Mouse (Mus musculus): ENCODE measurements at regions not wholly inside any gene's neighbourhood (a gene's known extent, or its start where the extent isn't known, plus 50 kb on each side); places are given as distances from the start of the nearest gene placed in this dataset.

DNA sequence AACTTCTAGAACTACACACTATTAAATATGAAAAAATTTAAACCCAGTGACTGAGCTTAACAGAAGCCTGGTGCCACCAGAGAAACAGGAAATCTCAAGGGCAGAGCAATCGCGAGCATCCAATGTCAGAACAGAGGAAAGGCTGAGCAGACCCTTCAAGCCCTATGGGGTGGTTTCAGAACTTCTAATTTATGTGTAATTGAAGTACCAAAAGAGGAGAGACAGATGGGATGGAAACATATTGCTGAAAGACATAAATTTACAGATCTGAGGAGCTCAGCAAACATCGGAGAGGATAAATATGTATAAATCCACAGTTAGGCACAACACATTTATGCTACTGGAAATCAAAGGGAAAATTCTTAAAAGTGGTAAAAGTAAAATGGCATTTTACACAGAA is 637.6 kb downstream of the Rwdd3 start:
- Histone ChIP-seq H3K27ac (no peak overlapping the region), H3K4me3 (no peak overlapping the region), H3K4me1 (replicated peaks) (no peaks in the 10 kb centered on the region), H3K9me3 (no peaks in the 10 kb centered on the region), H3K36me3 (no peaks in the 10 kb centered on the region), H3K27me3 (ENCODE audit: insufficient read depth, poor library complexity, severe bottlenecking) (no peaks in the 10 kb centered on the region)
- DNase-seq (ENCODE audit: low spot score): no peak
- 84% methylated on average over 3 of the region's 3 CpGs for WGBS

DNA sequence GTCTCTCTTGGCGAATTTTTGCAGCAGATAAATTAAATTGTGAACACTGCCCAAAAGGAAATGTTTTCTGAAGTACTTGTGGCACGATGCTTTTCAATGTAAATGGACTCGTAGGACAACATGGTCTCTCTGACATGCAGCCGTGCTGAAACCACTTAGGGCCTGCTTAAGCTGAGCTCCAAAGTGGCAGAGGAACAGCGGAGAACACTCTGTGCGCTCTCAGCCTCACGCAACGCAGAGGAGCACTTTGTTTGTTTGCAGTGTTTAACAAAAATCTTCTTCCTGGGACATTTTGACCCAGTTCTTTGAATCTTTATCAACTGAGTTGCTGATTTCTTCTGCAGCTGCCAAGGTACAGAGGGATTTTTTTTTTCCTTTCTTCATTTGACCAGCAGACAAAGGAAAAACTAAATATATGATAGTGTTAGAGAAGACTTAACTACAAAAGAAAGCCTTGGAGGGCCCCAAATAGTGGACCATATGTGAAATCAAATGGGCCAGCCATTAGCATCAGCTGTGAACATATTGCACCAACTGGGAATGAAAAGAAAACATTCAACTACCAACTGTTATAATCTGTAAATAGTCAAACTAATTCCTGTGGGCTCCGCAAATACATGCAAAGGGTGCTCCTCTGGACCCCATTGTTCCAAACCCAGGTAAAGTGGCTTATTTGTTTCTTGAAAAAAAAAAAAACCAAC is 639.5 kb downstream of the Rwdd3 start:
- Histone ChIP-seq H3K36me3 (no peaks in the 10 kb centered on the region), H3K27me3 (ENCODE audit: insufficient read depth, poor library complexity, severe bottlenecking) (no peaks in the 10 kb centered on the region), H3K9me3 (no peaks in the 10 kb centered on the region), H3K4me3 (no peak overlapping the region), H3K4me1 (replicated peaks) (no peaks in the 10 kb centered on the region), H3K27ac (no peak overlapping the region)
- WGBS: 78% methylated on average over 9 of the region's 9 CpGs
- no peak for DNase-seq (ENCODE audit: low spot score)

DNA sequence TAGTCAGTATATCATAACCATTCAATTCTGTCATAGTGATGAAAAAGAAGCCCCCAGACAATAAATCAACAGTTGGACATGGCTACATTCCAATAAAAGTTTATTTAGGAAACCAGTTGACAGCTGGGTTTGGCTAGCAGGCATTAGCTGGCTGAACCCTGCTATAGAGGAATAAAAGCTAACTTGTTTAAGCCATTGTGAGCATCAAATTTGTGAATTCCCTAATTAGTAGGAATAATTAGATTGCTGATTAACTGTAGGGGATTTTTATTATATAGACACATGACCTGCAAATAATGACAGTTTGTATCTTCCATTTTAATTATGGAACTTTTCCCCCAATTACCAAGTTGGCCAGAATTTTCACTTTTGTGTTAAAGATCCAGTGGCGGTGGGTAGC is 659.8 kb downstream of the Rwdd3 start:
- Histone ChIP-seq H3K27ac (no peak overlapping the region), H3K4me3 (no peak overlapping the region), H3K36me3 (no peaks in the 10 kb centered on the region), H3K9me3 (no peaks in the 10 kb centered on the region), H3K27me3 (ENCODE audit: insufficient read depth, poor library complexity, severe bottlenecking) (no peaks in the 10 kb centered on the region), H3K4me1 (replicated peaks) (no peaks in the 10 kb centered on the region)
- WGBS: 92% methylated on average over 1 of the region's 1 CpGs
- no peak for DNase-seq (ENCODE audit: low spot score)

- Histone ChIP-seq H3K27me3 (ENCODE audit: insufficient read depth, poor library complexity, severe bottlenecking) (no peaks in the 10 kb centered on the region), H3K4me3 (no peak overlapping the region), H3K9me3 (peaks cover 5% of the 10 kb centered on the region; the same call in 1 of the 2 replicates), H3K4me1 (replicated peaks) (no peaks in the 10 kb centered on the region), H3K36me3 (no peaks in the 10 kb centered on the region), H3K27ac (no peak overlapping the region)
- no peak for DNase-seq (ENCODE audit: low spot score)
- 87% methylated on average over 4 of the region's 4 CpGs for WGBS
Measured at GRCm38 (mm10) chr3:120498937-120499336, 672.6 kb downstream of the Rwdd3 start.

GRCm38 (mm10) chr3:120477934-120478333 is 693.6 kb downstream of the Rwdd3 start:
- Histone ChIP-seq H3K4me1 (replicated peaks) (peaks cover 7% of the 10 kb centered on the region), H3K27ac (no peak overlapping the region), H3K36me3 (no peaks in the 10 kb centered on the region), H3K27me3 (ENCODE audit: insufficient read depth, poor library complexity, severe bottlenecking) (no peaks in the 10 kb centered on the region), H3K9me3 (no peaks in the 10 kb centered on the region), H3K4me3 (no peak overlapping the region)
- DNase-seq (ENCODE audit: low spot score): no peak
- 53% methylated on average over 1 of the region's 1 CpGs for WGBS

- no peaks in the 10 kb centered on the region for H3K36me3 ChIP-seq
- no peaks in the 10 kb centered on the region for H3K27me3 ChIP-seq (ENCODE audit: insufficient read depth, poor library complexity, severe bottlenecking)
- no peak overlapping the region for H3K27ac ChIP-seq
- H3K4me1 ChIP-seq (replicated peaks): peaks cover 14% of the 10 kb centered on the region
- no peak overlapping the region for H3K4me3 ChIP-seq
- no peaks in the 10 kb centered on the region for H3K9me3 ChIP-seq
- WGBS: 77% methylated on average over 2 of the region's 2 CpGs
- DNase-seq (ENCODE audit: low spot score): no peak
Measured at GRCm38 (mm10) chr3:120477232-120477631, 693.0 kb upstream of the Ptbp2 start.

GRCm38 (mm10) chr3:120473645-120474038 is 689.4 kb upstream of the Ptbp2 start:
- Histone ChIP-seq H3K4me3 (no peak overlapping the region), H3K36me3 (no peaks in the 10 kb centered on the region), H3K27ac (no peak overlapping the region), H3K4me1 (replicated peaks) (peaks cover 18% of the 10 kb centered on the region), H3K27me3 (ENCODE audit: insufficient read depth, poor library complexity, severe bottlenecking) (no peaks in the 10 kb centered on the region), H3K9me3 (no peaks in the 10 kb centered on the region)
- WGBS: 71% methylated on average over 2 of the region's 2 CpGs
- peak; percentile 9 for DNase-seq (ENCODE audit: low spot score)

DNA sequence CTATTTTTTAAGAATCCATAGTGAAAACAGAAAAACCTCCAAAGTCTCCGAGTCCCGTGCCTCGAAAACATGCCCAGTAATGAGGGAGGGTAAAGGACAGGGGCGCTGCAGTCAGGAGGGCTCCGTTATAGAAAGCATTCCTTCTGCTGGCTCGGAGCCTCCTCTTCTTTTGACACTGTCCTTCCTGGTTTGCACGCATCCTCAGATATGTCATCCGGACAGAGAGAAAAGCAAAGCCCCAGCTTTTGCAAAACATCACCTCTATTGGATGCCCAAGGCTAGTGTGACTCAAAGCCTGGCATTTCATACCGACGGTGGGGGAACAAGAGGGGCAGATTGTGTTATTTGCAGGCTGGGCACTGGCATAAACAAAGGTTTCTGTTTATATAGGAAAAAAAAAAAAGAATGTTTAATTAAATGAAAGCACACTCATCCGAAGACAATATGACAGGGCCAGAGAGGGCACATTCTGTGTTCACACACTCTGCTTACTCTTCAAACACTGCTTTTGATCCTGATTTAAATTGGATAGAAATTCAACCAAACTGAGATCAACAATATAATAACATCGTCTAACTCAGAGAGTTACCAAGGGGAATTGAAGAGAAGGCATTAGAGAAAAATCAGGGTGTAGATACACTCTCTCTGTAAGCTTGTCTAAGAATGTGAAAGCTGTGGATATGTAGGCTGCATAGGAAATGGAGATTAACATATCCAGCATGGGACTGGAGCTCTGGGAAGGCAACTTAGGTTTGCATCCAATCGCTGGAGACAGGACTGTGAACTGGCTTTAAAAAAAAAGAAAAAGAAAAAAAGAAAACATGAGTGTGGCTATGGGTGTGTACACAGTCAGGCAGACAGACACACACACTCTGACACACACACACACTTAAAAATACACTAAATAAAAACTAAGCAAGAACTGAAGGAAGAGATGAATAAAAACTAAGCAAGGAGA is 688.7 kb upstream of the Ptbp2 start:
- no peak for DNase-seq (ENCODE audit: low spot score)
- Histone ChIP-seq H3K4me1 (replicated peaks) (peaks cover 18% of the 10 kb centered on the region), H3K36me3 (no peaks in the 10 kb centered on the region), H3K4me3 (no peak overlapping the region), H3K27ac (peak overlapping the region; percentile 13; the same call in 1 of the 2 replicates), H3K27me3 (ENCODE audit: insufficient read depth, poor library complexity, severe bottlenecking) (no peaks in the 10 kb centered on the region), H3K9me3 (no peaks in the 10 kb centered on the region)
- WGBS: 65% methylated on average over 13 of the region's 13 CpGs

GRCm38 (mm10) chr3:120471878-120472444 is 687.7 kb upstream of the Ptbp2 start:
- Histone ChIP-seq H3K36me3 (no peaks in the 10 kb centered on the region), H3K4me3 (no peak overlapping the region), H3K27ac (no peak overlapping the region), H3K9me3 (no peaks in the 10 kb centered on the region), H3K27me3 (ENCODE audit: insufficient read depth, poor library complexity, severe bottlenecking) (no peaks in the 10 kb centered on the region), H3K4me1 (replicated peaks) (peaks cover 18% of the 10 kb centered on the region)
- DNase-seq (ENCODE audit: low spot score): no peak
- 60% methylated on average over 2 of the region's 2 CpGs for WGBS

GRCm38 (mm10) chr3:120468887-120469286 is 684.6 kb upstream of the Ptbp2 start:
- WGBS: 89% methylated on average over 2 of the region's 2 CpGs
- H3K27ac ChIP-seq: no peak overlapping the region
- no peak for DNase-seq (ENCODE audit: low spot score)
- H3K36me3 ChIP-seq: no peaks in the 10 kb centered on the region
- H3K4me1 ChIP-seq (replicated peaks): peaks cover 18% of the 10 kb centered on the region
- H3K27me3 ChIP-seq (ENCODE audit: insufficient read depth, poor library complexity, severe bottlenecking): no peaks in the 10 kb centered on the region
- no peaks in the 10 kb centered on the region for H3K9me3 ChIP-seq
- no peak overlapping the region for H3K4me3 ChIP-seq

GRCm38 (mm10) chr3:120460717-120461116 is 676.5 kb upstream of the Ptbp2 start:
- H3K27me3 ChIP-seq (ENCODE audit: insufficient read depth, poor library complexity, severe bottlenecking): no peaks in the 10 kb centered on the region

DNA sequence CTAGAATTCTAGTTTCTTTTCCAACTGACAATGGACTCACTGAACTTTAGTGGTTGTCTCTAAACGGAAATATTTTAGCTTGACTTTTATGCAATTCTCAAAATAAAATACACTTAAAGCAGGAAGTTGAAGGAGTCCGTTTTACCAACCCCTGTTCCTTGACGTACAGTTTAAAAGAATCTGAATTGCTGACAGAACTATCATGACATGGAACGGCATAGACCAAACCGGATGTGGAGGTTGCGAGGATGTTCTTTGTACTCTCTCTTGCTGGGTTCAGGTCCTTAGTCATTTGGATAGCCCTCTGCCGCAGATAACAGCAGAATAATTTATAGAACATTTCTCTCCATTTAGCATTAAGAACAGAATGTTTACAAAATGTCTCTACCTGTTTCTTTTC is 673.6 kb upstream of the Ptbp2 start:
- 89% methylated on average over 7 of the region's 7 CpGs for WGBS
- Histone ChIP-seq H3K4me3 (no peak overlapping the region), H3K27ac (no peak overlapping the region), H3K4me1 (replicated peaks) (no peaks in the 10 kb centered on the region), H3K9me3 (no peaks in the 10 kb centered on the region), H3K36me3 (no peaks in the 10 kb centered on the region), H3K27me3 (ENCODE audit: insufficient read depth, poor library complexity, severe bottlenecking) (no peaks in the 10 kb centered on the region)
- DNase-seq (ENCODE audit: low spot score): no peak

More at GRCm38 (mm10) chr3:120460717-120461116, 676.5 kb upstream of the Ptbp2 start:
- Histone ChIP-seq H3K4me3 (no peak overlapping the region), H3K36me3 (no peaks in the 10 kb centered on the region), H3K27ac (no peak overlapping the region), H3K9me3 (no peaks in the 10 kb centered on the region), H3K4me1 (replicated peaks) (no peaks in the 10 kb centered on the region)
- DNase-seq (ENCODE audit: low spot score): no peak

DNA sequence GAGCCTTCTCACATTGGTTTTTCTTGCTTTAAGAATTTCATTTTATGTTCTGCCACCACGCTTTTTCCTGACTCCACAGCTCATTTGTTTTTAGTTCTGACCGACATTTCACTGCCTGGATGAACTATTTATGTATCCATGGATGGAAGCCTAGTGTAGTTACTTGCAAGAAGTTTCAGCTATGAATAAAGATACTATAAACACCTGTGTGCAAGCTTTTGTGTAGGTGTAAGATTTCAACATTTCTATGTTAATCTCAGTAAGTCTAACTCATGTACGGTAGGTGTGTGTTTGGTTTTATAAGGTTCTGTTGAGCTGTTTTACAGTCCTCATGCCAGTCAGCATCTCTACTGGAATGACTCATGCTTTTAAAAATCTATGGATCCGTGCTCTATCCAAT is 656.9 kb upstream of the Ptbp2 start:
- no peaks in the 10 kb centered on the region for H3K27me3 ChIP-seq (ENCODE audit: insufficient read depth, poor library complexity, severe bottlenecking)
- no peaks in the 10 kb centered on the region for H3K4me1 ChIP-seq (replicated peaks)
- DNase-seq (ENCODE audit: low spot score): no peak
- H3K36me3 ChIP-seq: no peaks in the 10 kb centered on the region
- H3K27ac ChIP-seq: no peak overlapping the region
- no peaks in the 10 kb centered on the region for H3K9me3 ChIP-seq
- 90% methylated on average over 4 of the region's 4 CpGs for WGBS
- H3K4me3 ChIP-seq: no peak overlapping the region

All from hindbrain, embryonic 10.5 days (tissue).